Mouse (Mus musculus) heart, adult 2 months (tissue): ENCODE data around the gene Yy1.

Experiments
- CTCF ChIP-seq: fragments of 200-600 bp; IDR thresholded peaks from 2 replicates; pipeline ENCODE4 v1.8.1; 2022; ENCODE audit warnings: antibody characterized with exemption, mild to moderate bottlenecking, moderate library complexity
- EP300 ChIP-seq: fragments of 200-500 bp; IDR thresholded peaks from 2 replicates; pipeline ENCODE4 v1.6.1; 2011; ENCODE audit warnings: low read depth, low read length, control low read depth; ENCODE audit not compliant: insufficient read depth
- POLR2A ChIP-seq: fragments of 200-500 bp; IDR thresholded peaks from 2 replicates; pipeline ENCODE4 v1.6.1; 2011; ENCODE audit warnings: mild to moderate bottlenecking, low read depth, low read length, control low read depth; ENCODE audit not compliant: insufficient read depth

GRCm38 (mm10) chr12:108850129-108850528, 57.4 kb downstream of the Yy1 start:
- TF ChIP-seq CTCF (no peak), POLR2A (no peak), EP300 (no peak)
